Mouse (Mus musculus): ENCODE results near the gene Prkca. TPM values are rescaled to one million over a fixed set of nuclear protein-coding genes. Genes with fewer than 3 reads are reported as not detected.

The Prkca gene
- polyA plus RNA-seq, 1 experiment from 2014 or later, result 7.6 TPM

- H3K4me1 ChIP-seq (replicated peaks), result peaks cover 38% of the 10 kb centered on the region
- no peaks in the 10 kb centered on the region for H3K36me3 ChIP-seq
- H3K27ac ChIP-seq (replicated peaks), result no peak overlapping the region
- H3K27me3 ChIP-seq, result no peaks in the 10 kb centered on the region
- H3K4me2 ChIP-seq, result no peak overlapping the region
- no peak for ATAC-seq (ENCODE audit: low read depth)
- WGBS, result 51% methylated on average over 7 of the region's 7 CpGs
- no peaks in the 10 kb centered on the region for H3K9me3 ChIP-seq
- no peak overlapping the region for H3K9ac ChIP-seq
- no peak overlapping the region for H3K4me3 ChIP-seq
Measured at GRCm38 (mm10) chr11:108267825-108268224, 75.9 kb downstream of the Prkca start.

- H3K4me1 ChIP-seq (replicated peaks), result peaks cover 38% of the 10 kb centered on the region
- H3K4me2 ChIP-seq, result no peak overlapping the region
- H3K9ac ChIP-seq, result no peak overlapping the region
- no peak for ATAC-seq (ENCODE audit: low read depth)
- WGBS, result 86% methylated on average over 3 of the region's 3 CpGs
- no peak overlapping the region for H3K4me3 ChIP-seq
- no peaks in the 10 kb centered on the region for H3K36me3 ChIP-seq
- no peak overlapping the region for H3K27ac ChIP-seq (replicated peaks)
- no peaks in the 10 kb centered on the region for H3K27me3 ChIP-seq
- no peaks in the 10 kb centered on the region for H3K9me3 ChIP-seq
Measured at GRCm38 (mm10) chr11:108267066-108267465, 76.7 kb downstream of the Prkca start.

- Histone ChIP-seq H3K4me3 (no peak overlapping the region), H3K9ac (no peak overlapping the region), H3K27ac (replicated peaks) (no peak overlapping the region), H3K9me3 (no peaks in the 10 kb centered on the region), H3K27me3 (no peaks in the 10 kb centered on the region), H3K4me2 (no peak overlapping the region), H3K36me3 (no peaks in the 10 kb centered on the region), H3K4me1 (replicated peaks) (peaks cover 47% of the 10 kb centered on the region)
- WGBS, result 82% methylated on average over 1 of the region's 1 CpGs
- ATAC-seq (ENCODE audit: low read depth), result no peak
Measured at GRCm38 (mm10) chr11:108263868-108264267, 79.9 kb downstream of the Prkca start.

- H3K9ac ChIP-seq, result no peak overlapping the region
- no peak overlapping the region for H3K4me2 ChIP-seq
Measured at GRCm38 (mm10) chr11:108263406-108263805, 80.3 kb downstream of the Prkca start.

GRCm38 (mm10) chr11:108261751-108262160 lies 82.0 kb downstream of the Prkca start:
- H3K9ac ChIP-seq, result no peak overlapping the region
- no peaks in the 10 kb centered on the region for H3K9me3 ChIP-seq
- no peaks in the 10 kb centered on the region for H3K36me3 ChIP-seq
- ATAC-seq (ENCODE audit: low read depth), result no peak
- peaks cover 31% of the 10 kb centered on the region for H3K4me1 ChIP-seq (replicated peaks)
- H3K27me3 ChIP-seq, result no peaks in the 10 kb centered on the region
- H3K4me2 ChIP-seq, result no peak overlapping the region
- WGBS, result 41% methylated on average over 7 of the region's 7 CpGs
- no peak overlapping the region for H3K27ac ChIP-seq (replicated peaks)
- H3K4me3 ChIP-seq, result no peak overlapping the region

More at GRCm38 (mm10) chr11:108263406-108263805, 80.3 kb downstream of the Prkca start:
- no peak for ATAC-seq (ENCODE audit: low read depth)
- H3K27me3 ChIP-seq, result no peaks in the 10 kb centered on the region
- peaks cover 47% of the 10 kb centered on the region for H3K4me1 ChIP-seq (replicated peaks)
- H3K4me3 ChIP-seq, result no peak overlapping the region
- H3K9me3 ChIP-seq, result no peaks in the 10 kb centered on the region
- 51% methylated on average over 3 of the region's 3 CpGs for WGBS
- H3K36me3 ChIP-seq, result no peaks in the 10 kb centered on the region
- H3K27ac ChIP-seq (replicated peaks), result no peak overlapping the region

- no peak overlapping the region for H3K4me3 ChIP-seq
- H3K9me3 ChIP-seq, result no peaks in the 10 kb centered on the region
- ATAC-seq (ENCODE audit: low read depth), result no peak
- H3K27me3 ChIP-seq, result no peaks in the 10 kb centered on the region
- peaks cover 30% of the 10 kb centered on the region for H3K4me1 ChIP-seq (replicated peaks)
- 0 out of 2 replicates have a peak overlapping the region, but pooled peaks have one; percentile 28 for H3K27ac ChIP-seq (replicated peaks)
- H3K4me2 ChIP-seq, result no peak overlapping the region
- no peaks in the 10 kb centered on the region for H3K36me3 ChIP-seq
- 65% methylated on average over 6 of the region's 6 CpGs for WGBS
- no peak overlapping the region for H3K9ac ChIP-seq
Measured at GRCm38 (mm10) chr11:108260775-108261517, 82.8 kb downstream of the Prkca start.

- Histone ChIP-seq H3K36me3 (no peaks in the 10 kb centered on the region), H3K27me3 (no peaks in the 10 kb centered on the region), H3K9me3 (no peaks in the 10 kb centered on the region), H3K4me1 (replicated peaks) (peaks cover 30% of the 10 kb centered on the region), H3K4me2 (no peak overlapping the region), H3K4me3 (no peak overlapping the region), H3K9ac (no peak overlapping the region), H3K27ac (replicated peaks) (no peak overlapping the region)
- WGBS, result 71% methylated on average over 4 of the region's 4 CpGs
- no peak for ATAC-seq (ENCODE audit: low read depth)
Measured at GRCm38 (mm10) chr11:108259391-108259790, 84.3 kb downstream of the Prkca start.

- no peak for ATAC-seq (ENCODE audit: low read depth)
- H3K27ac ChIP-seq (replicated peaks), result no peak overlapping the region
Measured at GRCm38 (mm10) chr11:108258811-108259266, 84.9 kb downstream of the Prkca start.

GRCm38 (mm10) chr11:108257921-108258320 lies 85.8 kb downstream of the Prkca start:
- no peak overlapping the region for H3K27ac ChIP-seq (replicated peaks)
- no peak for ATAC-seq (ENCODE audit: low read depth)
- no peak overlapping the region for H3K4me2 ChIP-seq
- no peak overlapping the region for H3K9ac ChIP-seq
- H3K4me3 ChIP-seq, result no peak overlapping the region
- no peaks in the 10 kb centered on the region for H3K9me3 ChIP-seq
- H3K27me3 ChIP-seq, result no peaks in the 10 kb centered on the region
- WGBS, result 85% methylated on average over 8 of the region's 8 CpGs
- H3K4me1 ChIP-seq (replicated peaks), result peaks cover 30% of the 10 kb centered on the region
- H3K36me3 ChIP-seq, result no peaks in the 10 kb centered on the region

More at GRCm38 (mm10) chr11:108258811-108259266, 84.9 kb downstream of the Prkca start:
- no peak overlapping the region for H3K9ac ChIP-seq
- WGBS, result 70% methylated on average over 5 of the region's 5 CpGs
- no peak overlapping the region for H3K4me3 ChIP-seq
- H3K27me3 ChIP-seq, result no peaks in the 10 kb centered on the region
- H3K9me3 ChIP-seq, result no peaks in the 10 kb centered on the region
- no peaks in the 10 kb centered on the region for H3K36me3 ChIP-seq
- H3K4me1 ChIP-seq (replicated peaks), result peaks cover 30% of the 10 kb centered on the region
- H3K4me2 ChIP-seq, result no peak overlapping the region

GRCm38 (mm10) chr11:108254681-108255080 lies 89.0 kb downstream of the Prkca start:
- Histone ChIP-seq H3K9ac (no peak overlapping the region), H3K4me3 (no peak overlapping the region), H3K4me1 (replicated peaks) (peaks cover 12% of the 10 kb centered on the region), H3K4me2 (no peak overlapping the region), H3K27ac (replicated peaks) (no peak overlapping the region), H3K27me3 (no peaks in the 10 kb centered on the region), H3K9me3 (no peaks in the 10 kb centered on the region), H3K36me3 (no peaks in the 10 kb centered on the region)
- ATAC-seq (ENCODE audit: low read depth), result no peak
- WGBS, result 87% methylated on average over 5 of the region's 5 CpGs

- WGBS, result 88% methylated on average over 7 of the region's 7 CpGs
- Histone ChIP-seq H3K27ac (replicated peaks) (no peak overlapping the region), H3K4me2 (no peak overlapping the region), H3K27me3 (no peaks in the 10 kb centered on the region), H3K9ac (no peak overlapping the region), H3K4me3 (no peak overlapping the region), H3K36me3 (no peaks in the 10 kb centered on the region), H3K9me3 (no peaks in the 10 kb centered on the region), H3K4me1 (replicated peaks) (no peaks in the 10 kb centered on the region)
- no peak for ATAC-seq (ENCODE audit: low read depth)
Measured at GRCm38 (mm10) chr11:108251924-108252775, 91.6 kb downstream of the Prkca start.
